Mouse (Mus musculus) cerebellum, postnatal 25 days (tissue): ENCODE data around the gene Cpeb3.

Source experiments
- DNase-seq, 2 experiments: peaks; one replicate each; pipeline ENCODE4 v3.0.0; 2021; ENCODE audit warnings: mixed read lengths in 2 of 2

The Cpeb3 gene

DNA sequence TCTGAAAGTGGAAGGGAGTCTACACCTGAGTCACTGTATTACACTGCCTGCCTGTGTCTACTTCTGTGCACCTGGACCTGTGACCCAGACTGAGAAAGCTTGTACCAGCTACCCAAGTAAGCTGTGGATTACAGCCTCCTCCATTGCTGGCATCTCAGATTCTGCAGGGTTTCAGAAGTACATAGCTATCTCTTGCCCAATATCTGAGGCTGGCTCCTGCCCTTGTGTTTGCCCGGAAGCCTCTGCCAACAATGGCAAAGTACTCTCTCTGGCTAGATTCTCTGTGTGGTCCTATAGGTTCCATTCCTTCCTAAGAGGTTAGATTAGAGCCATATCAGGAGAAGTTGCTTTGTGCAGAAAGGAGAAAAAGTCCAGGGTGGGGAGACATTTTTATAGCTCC, 129.8 kb downstream of the Cpeb3 start:
- peak; percentile 31 to 44 for DNase-seq

DNA sequence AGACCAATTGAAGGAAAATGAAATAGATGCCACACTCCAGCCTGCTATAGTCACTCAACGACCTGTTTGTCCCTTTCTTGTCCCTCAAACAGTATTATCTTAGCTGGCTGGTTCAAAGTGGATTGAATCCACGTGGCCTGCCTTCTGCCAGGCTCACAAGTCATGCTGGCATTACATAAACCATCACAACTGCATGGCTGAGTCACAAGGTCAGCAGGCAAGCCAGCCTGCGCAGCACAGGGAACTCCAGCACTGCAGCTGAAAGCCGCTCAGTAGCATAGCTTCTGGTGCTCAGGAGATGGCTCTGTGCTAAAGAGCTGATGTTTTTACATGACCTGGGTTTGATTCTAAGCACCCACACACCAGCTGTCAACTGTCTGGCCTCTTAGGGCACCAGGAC, 130.3 kb downstream of the Cpeb3 start:
- peak; percentile 73 to 75 for DNase-seq

DNA sequence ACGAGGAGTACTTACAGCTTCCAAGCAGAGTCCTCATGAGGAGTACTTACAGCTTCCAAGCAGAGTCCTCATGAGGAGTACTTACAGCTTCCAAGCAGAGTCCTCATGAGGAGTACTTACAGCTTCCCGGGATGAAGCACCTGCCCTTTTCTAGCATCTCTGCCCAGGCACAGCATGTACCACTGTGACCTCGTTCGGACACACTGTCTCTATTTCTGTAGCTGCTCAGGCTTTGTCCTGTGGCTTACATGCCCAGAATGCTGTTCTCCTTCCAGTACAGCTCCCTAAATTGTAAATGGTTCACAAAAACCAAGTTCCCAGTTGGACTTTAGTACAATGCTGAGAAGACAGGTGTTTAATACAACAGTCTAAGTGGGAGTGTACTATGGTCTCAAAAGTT, 131.1 kb downstream of the Cpeb3 start:
- DNase-seq: peak; percentile 76 to 77

DNA sequence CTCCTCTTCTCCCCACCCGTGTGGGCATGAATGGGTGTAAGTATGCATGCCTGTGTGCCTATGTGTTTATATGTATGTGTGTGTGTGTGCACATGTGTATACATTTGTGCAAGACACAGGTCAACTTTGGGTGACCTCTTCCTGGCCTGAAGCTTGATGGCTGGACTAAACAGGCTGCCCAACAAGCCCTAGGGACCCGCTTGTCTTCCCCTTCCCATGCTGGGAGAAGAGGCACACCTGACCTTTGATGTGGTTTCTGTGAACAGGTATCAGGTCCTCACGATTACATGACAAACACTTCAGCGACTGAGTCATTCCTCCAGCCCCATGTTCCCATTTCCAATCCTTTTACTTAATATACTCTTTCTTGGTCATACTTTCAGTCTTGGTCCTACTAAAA, 131.8 kb downstream of the Cpeb3 start:
- DNase-seq: no peak

DNA sequence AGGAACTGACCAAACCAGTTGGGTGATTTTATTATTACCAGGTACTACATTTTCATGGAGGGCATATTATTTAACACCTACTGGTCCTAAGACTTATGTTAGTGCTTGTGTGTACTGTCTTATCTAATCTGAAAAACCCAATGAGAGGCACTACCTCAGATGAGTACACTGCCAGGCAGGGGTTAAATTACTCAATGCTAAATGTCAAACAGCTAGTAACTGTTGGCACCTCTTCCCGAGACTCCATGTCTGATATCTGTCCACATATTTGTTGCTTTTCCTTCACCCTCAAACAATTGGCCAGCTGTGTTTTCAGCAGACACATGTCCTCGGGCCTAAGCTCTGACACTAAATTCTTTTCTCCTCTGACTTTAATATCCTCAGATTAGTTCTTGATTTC, 132.3 kb downstream of the Cpeb3 start:
- DNase-seq: no peak

DNA sequence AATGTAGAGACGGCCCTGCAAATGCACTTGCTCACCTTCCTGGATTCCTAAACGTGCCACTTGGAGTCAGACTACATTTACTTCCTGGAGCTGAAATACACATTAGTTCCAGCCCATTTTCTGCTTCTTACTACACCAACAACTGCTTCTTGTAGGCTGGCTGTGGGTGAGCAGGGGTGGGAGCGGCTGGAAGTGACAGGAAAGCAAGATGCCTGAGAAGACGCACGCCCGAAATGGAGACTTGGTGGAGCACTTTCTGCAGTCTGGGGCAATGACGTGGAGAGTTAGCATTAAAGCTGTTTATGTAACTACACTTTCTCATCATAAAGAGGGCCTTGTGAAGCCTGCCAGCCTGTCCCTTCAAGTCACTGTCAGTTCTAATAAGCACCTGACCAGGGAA, 132.7 kb downstream of the Cpeb3 start:
- DNase-seq: peak; percentile 33 to 34

DNA sequence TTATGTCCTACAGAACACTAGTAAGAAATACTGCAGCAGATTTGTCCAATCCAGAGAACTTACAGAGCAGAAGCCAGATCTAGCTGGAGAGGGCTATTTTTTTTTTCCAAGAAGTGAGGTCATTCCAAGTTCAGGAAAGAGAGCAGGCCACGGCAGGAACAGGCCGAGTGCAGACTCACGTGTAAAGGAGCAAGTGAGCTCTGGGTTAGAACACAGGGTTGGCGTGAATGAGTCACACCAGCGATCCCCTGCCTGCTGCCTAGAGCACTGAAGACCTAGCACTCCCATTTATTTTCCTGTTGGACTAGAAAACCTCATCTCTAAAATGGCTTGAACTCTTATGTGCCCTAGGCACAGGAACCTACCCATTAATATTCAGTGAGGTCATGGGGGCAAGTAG, 133.7 kb downstream of the Cpeb3 start:
- no peak for DNase-seq

DNA sequence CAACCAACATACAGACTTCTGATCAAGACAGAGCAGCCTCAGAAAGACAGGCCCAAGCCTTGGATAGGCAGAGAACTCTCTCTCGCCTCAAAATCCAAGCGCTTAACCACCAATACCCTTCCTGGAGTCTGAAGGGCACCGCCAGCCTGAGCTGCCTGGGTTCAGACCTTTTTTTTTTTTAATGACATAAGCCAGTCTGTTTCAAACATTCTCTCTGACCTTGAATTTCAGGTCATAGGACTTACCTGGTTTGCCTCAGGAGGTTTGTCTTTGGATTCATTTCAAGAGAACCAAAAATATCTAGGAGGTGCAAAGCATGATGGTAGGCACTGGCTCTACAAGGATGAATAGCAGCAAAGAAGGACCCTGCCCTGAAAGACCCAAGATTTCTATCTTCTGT, 134.1 kb downstream of the Cpeb3 start:
- no peak for DNase-seq

DNA sequence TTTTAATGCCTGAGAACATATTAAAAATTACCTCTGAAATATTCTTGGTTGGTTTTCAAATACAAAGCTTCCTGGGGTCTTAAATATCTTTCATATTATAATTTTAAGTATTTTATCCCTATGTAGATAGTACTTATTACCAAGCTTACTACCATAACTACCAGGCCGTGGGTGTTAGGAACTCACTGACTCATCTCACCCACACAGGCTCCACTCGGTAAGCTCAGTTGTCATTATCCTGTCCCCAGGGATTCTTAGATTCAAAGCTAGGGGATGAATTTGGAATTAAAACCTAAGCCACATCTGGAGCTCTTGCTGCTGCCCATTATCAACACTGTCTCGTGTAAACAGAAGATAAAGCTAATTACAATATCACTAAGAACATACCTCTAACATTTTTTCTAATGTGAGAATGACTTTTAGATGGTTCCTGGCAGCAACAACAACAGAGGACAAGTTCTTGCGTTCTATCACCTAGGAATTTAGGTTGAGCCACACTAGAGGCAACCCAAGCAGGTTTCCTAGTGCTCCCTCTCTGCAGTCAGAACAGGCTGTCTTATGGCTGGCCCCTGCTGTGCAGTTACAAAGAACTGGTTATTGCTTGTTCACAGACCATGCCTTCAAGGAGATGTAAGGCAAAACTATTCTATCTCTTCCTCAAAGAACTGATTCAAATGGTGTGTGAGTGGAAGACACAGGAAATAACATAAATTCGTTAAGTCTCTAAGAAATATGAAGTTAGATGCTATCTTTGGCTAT, 135.4 kb downstream of the Cpeb3 start:
- DNase-seq: no peak

DNA sequence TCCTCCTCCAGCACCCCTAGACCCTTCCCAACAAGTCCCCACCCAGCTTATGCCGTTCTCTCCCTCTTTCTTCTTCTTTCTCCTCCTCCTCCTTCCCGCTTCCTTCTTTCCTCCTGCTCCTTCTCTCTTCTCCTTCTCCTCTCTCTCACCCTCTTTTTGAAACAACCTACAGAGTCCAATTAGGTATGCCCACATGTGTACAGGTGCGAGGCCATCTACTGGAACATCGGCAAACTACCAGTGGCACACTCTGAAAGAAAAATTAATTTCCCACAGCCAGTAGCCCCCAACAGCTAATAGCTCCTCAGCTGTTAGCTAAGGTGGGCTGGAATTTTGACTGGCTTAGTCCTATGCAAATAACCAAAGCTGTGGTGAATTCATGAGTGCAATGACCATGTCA, 139.2 kb downstream of the Cpeb3 start:
- DNase-seq: no peak

DNA sequence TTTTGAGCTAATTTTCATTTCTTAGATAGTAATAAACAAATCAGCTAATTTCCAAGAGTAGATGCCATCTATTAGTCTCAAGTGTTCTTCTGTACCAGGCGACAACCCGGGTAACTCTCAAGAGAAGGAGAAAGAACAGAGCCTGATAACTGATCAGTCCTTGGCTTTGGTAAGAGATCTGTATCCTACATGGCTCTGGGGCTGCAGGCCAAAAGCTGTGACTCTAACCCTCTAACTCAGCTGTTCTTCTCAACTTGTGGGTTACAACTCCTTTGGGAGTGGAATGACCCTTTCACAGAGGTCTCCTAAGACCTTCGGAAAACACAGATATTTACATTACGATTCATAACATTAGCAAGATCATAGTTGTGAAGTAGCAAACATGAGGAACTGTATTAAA, 148.3 kb downstream of the Cpeb3 start:
- no peak for DNase-seq

DNA sequence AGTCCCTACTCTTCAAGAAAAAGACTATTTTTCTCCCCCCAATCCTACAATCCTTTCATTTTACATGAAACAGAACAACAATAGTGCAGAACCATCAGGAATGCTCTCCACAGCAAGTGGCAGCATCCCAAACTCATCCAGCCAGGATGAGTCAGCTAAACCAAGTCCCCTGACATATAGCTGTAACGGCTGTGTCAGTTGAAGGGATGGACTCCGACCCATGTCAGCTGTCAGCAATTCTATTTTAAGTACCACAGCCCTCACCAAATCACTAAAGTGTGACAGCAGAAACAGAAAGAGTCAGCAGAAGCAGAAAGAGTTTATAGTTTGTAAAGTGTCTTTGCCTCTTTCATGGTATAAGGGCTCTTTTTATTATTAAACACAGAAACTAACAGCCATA, 148.8 kb downstream of the Cpeb3 start:
- peak; percentile 58 to 72 for DNase-seq

DNA sequence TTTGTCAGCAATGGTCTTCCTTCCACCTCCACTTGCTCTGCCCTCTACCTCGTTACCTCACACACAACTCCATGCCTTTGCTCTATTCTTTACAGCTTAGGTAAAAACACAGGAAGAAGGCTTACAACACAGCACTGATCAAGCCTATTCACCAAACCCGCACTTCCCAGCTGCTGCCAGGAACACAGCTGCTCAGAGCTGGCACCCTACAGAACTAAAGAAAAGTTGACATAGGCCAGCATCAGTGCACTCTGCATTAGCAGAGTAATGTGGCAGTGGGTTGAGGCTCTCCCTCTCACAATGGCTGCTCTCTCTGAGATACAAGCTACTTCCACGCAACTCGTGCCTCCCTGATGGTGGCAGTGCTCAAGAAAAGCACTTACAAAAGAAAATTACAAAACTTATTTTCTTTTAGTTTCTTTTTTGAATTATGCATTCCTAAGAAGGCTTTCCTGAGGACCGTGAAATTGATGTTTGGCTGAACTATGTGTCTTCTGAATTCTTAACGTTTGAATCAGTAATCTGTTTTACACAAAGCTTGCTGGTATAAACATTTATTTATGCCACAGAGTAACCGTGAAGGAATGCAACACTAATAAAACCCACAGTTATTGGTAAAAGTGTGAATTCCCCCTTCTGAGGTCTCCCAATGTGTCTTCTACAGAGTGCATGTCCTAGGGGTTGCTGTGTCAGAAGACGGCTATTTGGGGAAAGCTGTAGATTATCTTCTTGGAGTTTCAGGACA, 151.1 kb downstream of the Cpeb3 start:
- DNase-seq: no peak

DNA sequence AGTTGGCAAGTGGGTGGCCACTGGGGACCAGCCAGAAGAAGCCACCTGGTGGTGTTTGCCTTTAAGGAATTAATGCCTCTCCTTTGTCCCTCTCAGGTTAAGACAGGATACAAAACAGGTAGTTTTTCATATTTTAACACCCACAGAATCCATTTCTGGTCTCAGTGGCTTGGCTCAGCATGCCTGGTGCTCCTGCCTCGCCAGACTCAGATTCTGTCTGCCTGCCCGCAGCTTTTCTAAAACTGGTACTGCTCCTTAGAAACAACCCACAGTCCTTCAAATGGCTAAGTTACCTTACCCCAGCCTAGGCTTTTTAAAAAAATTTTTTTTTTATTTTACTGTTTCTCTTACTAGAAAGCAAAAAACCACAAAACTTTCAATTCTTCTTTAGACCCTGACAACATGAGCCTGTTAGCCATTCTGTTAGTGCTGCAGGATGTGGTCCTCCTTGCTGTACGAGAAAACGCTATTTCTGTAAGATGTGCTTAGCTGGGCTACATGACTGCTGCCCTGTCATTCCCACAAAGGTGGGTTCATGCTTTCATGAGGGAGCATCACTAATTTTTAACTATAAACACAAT, 152.3 kb downstream of the Cpeb3 start:
- no peak for DNase-seq

DNA sequence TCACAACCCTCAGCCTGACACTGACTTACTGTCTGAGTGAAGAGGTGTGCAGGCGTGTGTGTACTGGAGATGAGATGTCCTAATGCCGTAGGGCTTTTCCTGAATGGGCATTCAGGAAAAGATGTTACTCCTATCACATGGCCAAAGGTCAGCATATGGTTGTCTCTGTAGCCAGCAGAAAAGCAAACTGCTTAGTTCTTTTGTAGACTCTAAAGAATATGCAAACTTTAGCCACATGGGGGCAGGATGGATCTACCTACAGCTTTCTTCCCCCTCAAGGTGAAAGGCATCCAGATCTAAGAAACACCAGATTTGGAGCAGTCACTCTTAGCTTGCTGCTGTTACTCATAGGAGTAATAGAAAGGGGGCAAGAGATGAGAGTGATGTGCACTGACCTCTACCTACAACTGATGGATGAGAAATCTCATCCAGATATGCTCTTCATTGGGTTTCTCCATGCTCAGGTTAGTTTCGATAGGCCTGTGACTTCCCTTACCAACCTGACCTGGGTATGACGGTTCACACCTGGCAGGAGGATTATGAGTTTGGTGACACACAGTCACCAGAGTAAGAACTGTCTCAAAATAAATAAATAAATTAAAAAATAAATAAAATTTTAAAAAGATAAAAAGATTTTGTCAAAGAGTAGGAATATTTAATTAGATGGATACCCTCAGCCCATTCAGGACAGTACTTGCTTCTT, 157.6 kb downstream of the Cpeb3 start:
- DNase-seq: peak; percentile 53 to 77

DNA sequence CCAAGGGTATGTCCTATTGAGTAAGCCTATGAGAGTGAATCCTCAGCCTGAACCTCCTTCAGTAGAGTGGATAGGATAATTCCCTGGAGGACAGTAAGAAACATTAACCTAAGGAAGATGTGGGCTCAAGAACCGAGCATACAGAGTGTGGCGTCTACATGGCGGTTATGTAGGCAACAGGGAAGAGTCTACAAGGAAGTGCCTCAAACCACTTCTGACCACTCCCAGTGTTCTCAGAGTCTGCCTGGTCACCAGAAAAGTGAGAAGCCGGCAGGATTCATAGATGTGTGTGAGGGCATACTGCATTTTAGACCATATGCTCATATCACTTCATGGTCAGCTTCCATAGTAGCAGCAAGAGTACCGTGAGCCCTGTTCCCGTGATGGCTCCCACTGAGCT, 159.9 kb downstream of the Cpeb3 start:
- no peak for DNase-seq

DNA sequence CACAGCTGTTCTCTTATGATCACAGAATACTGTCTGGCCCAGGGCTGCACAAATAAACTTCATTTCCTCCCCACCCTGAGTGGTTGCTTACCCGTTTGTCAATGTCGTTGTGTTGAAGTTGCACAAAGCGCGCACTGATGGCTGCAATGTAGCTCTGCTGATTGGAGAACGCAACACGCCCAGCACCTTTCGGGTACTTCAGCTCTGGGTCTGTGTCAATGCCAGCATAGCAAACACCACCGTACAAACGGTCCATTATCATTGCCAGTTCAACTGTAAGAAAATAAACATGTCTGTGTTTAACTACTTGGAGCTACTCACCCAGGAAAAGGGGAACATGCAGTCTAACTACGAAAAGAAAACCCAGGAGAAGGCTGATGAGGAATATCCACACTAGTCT, 164.0 kb downstream of the Cpeb3 start:
- no peak for DNase-seq

DNA sequence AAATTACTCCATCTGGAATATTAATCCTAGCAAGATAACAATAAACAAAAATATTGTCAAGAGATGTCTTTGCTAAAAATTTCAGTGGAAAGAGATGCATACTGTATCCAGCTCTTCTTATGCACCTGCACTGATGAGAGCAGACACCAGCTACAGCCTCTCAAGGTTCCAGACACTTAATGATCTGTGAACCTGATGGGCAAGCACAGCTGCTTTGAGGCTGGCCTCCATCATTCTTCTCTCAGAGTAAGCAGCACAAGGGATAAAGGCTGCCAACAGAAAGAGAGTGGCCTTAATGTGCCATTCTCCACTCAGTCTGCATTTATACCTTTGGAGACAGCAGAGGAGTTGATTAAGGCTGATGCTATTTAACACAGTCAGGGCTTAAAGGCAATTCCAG, 167.5 kb downstream of the Cpeb3 start:
- DNase-seq: no peak

DNA sequence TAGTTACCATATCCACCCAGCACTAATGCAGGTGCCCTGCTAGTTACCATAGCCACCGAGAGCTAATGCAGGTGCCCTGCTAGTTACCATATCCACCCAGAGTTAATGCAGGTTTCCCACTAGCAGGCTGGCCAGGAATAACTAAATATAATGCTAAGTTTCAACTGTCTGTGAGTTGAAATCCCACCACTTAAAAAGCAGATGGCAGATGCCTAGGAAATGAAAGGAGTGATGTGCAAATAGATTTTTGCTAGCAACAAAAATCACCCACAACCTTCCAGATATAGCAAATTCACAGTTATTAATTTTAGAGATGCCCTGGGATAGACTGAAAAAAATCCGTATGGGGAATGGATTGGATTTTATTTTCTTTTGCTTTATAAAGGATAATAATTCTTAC, 176.0 kb downstream of the Cpeb3 start:
- no peak for DNase-seq

DNA sequence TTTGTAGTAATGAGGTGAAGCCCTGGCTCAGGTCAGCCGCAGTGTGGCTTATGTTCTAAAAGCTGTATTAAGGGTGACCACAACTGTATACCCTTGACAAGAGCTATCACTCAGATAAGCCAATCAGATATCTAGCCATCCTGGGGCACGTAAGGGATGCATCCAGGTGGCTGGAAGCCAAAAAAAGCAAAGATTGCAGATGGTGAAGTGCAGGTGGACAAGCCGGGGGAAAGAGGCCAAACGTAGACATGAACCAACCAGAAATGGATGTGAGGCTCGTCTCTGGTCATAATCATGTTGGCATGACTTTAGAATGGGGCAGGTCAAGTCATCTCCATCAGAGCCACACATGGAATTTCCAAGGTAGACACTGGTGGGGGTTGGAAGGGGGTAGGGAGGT, 177.0 kb downstream of the Cpeb3 start:
- peak; percentile 33 to 52 for DNase-seq

DNA sequence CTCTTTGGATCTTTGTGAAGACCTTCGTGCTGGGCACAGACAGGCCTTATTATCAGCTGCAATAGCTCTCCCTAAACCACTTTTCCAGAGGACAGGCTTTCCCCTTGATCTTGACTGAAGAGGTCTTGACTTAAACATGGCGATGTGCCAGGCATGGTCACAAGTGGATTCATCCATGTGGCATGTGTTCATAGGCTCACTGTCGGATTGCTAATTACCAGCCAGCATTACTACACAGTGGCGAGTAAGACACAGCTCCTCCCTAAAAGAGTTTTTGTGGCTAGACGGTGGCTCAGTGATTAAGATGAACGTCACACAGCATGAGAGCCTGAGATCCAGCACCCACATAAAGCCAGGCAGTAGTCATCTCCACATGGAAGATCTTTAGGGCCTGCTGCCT, 178.6 kb downstream of the Cpeb3 start:
- peak in 1 of 2 experiments; percentile 34 for DNase-seq

DNA sequence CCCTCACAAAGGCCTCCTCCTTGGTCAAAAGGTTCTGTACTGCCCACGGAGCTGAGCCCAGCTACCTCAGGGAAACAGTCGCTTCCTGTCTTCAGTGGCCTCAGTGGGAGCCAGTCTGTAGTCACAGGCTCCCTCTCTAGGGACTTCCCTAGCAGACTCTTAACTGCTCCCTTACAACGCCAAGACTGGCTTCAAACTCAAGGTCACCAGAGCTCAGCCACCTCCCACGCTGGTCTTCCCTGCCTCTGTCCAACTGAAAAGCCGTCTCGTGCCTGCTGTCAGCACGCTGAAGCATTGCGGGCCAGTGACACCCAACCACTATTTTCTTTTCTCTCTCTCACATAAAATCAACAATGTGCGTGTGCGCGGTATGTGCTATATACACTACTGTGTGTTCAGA, 182.0 kb downstream of the Cpeb3 start:
- no peak for DNase-seq

DNA sequence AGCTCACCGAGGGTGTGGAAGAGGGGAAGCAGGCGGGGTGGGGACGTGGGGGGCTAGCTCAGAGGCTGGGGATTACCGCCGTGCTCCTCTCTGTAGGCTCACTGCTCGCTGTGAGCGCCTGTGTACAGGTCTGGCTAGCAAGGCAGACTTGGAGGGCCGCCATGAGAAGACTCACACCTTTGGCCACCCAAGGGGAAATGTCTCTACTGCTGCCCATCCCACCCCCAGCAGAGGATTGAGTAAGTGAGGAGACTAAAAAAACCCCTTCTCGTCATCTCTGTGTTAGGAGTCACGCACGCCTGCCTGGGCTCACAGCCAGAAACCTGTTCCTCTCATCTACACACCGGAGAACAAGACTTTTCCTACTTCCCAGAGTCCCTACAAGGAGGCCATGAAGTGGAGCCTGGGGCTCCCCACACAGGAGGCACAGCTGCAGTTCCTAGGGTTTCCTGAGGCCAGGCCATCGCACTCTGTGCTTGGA, 182.5 kb downstream of the Cpeb3 start:
- peak; percentile 64 to 80 for DNase-seq
